Mouse (Mus musculus) T-cell, adult 2 months (primary cell): ENCODE results near the gene Stk26.

Experiments used
- DNase-seq: peaks from one replicate; pipeline ENCODE4 v3.0.0; 2022; ENCODE audit warnings: low spot score

The Stk26 gene

GRCm38 (mm10) chrX:50840847-50841560 lies at the start of gene Stk26:
Gene Stk26, plus strand, starts transcription at chrX:50841047.
- DNase-seq = peak; percentile 84

- no peak for DNase-seq
Observed at GRCm38 (mm10) chrX:50793005-50793680, 47.7 kb upstream of the Stk26 start.

- no peak for DNase-seq
Observed at GRCm38 (mm10) chrX:50797798-50798197, 43.0 kb upstream of the Stk26 start.

DNA sequence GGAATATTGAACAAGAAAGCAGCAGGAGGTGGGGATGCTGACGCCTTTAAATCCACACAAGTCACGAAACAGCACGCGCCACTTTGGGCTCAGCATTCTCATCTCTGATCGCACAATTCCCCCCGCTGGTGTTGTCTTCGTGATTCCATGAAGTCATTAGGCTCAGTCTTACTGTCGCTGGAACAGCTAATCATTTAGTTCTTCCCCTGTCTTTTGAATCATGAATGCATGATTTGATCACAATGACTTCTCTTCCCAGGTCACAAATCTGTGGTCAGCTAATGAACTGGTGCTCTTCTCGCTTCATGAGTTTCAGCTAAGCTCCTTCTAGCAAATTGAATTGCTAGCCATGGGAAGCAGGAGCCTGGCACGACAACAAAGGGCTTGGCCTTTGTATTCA lies 42.3 kb upstream of the Stk26 start:
- DNase-seq = no peak

GRCm38 (mm10) chrX:50799656-50800188 lies 41.1 kb upstream of the Stk26 start:
- DNase-seq = no peak

GRCm38 (mm10) chrX:50805654-50806053 lies 35.2 kb upstream of the Stk26 start:
- DNase-seq = peak; percentile 65

GRCm38 (mm10) chrX:50823856-50824255 lies 17.0 kb upstream of the Stk26 start:
- DNase-seq = no peak

DNA sequence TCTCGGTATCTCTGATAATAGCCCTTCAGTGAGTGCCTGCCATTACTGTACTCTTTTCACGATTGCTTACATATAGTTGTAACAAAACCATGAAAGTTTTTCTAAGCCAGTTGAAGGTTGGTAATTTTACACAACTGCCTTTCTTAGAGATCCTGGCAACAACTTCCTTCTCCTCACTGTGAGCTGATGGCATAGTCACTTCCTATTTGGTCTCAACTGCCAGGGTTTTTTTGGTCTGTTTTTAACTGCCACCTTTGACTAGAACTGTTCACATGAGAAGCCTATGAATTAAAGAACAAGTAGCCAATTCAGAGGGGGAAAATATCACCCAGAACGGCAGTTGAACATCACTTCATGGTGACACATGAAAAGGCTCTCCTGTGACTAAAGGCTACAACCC lies 5.3 kb upstream of the Stk26 start:
- peak; percentile 7 for DNase-seq

- DNase-seq = peak; percentile 81
Observed at GRCm38 (mm10) chrX:50836029-50836691, 4.7 kb upstream of the Stk26 start.

DNA sequence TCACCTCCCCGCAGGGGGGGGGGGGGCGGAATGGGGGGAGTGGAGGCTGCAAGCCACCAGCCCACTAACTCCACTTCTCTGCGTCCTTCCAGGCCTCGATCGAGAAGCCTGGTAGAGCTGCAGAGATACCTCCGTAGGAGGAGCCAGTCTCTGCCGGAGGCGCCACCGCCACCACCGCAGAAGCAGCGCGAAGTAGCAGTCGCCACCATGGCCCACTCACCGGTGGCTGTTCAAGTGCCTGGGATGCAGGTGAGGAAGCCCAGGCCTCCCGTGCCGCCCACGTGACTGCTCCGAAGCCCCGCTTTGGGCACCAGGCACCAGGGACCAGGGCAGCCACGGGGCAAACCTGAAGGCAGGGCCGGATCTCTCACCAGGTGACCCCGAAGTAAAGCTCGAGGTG lies 740 bp downstream of the Stk26 start:
- peak; percentile 64 for DNase-seq

GRCm38 (mm10) chrX:50842046-50842445 lies 1.2 kb downstream of the Stk26 start:
- DNase-seq = peak; percentile 48

GRCm38 (mm10) chrX:50850428-50851184 lies 9.8 kb downstream of the Stk26 start:
- no peak for DNase-seq

- DNase-seq = no peak
Observed at GRCm38 (mm10) chrX:50863771-50864170, 22.9 kb downstream of the Stk26 start.

DNA sequence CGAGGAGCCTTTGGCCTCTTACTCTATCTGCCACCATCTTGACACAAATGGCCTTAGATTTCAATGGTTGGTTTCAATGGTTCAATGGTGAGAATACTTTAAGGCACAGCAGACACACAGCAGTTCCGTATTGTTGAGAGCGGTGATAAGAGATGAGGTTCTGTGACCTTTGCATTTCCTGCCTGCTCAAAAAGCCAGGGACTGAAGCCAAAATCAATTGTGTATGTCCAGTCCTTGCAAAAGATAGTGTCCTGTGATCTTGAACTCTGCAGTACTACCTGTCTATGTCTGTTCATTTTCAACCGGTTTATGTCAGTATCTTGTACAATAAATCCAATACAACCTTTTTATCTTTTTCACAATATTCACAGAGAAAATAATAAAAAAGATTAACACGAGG lies 23.9 kb downstream of the Stk26 start:
- DNase-seq = no peak

DNA sequence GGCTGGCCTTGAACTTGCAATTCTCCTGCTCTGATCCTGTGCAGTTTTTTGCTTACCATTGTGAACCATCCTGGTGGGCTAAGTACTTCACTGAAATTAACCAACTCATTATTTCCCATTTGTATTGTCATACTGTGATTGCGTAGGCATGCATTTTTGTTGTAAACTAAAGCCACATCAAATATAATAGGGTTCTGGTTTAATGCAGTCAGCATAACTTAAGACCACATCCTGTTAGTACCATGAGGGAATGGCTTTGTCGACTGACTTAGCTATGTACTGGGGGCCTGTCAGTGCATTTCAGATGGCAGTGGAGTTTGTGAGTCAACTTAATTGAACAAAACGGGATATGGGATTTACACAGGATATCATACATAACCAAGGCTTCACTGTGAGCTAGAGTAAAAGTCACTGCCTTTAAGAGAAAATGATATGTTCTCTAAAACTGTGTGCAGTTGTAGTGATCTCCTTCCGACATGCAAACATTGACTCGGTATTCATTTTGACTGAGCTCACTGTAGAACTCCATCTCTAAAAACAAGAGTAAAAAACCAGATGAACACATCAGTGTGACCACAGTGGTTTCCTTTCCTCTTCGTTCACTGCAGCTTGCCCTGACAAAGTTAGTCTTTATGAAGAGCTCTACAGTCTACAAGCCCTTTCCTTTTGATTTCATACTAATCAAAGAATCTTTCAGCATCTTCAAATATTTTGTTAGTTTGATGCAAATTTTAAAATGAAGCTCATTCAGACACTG lies 33.6 kb downstream of the Stk26 start:
- peak; percentile 71 for DNase-seq

DNA sequence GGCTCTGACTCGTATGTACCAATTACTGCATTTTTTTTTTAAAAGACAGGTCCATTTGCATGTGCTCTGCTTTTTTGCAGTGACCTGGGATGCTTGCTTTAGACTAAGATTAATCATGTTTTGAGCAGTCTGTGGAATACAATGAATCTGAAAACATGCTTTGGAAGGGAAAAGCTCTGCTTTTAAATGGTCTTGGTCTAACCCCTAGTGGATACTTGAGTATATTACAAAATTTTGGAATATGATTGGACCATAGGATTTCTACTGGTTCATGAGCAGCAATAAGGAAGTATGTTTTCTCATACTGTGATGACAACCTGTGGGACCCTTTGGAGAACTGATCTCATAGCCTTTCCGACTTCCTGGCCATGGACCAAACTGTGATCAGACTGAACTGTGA lies 47.2 kb downstream of the Stk26 start:
- no peak for DNase-seq

DNA sequence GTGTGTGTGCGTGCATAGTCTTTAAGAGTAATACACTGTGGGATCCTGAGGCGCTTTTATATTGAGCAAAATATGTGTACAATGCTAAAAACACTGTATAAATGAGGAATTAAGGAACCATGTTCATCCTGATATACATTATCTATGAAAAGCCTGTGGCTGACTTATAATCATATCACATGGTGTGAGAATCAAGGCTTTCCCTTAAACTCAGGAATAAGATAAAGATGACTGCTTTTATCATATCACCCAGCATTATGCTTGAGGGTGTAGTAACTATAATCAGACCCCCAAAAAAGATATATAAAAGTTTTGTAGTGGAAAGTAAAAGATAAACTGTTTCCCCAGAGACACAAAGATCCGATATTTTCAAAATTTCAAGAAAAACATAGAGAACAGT lies 62.6 kb downstream of the Stk26 start:
- no peak for DNase-seq

GRCm38 (mm10) chrX:50909915-50910314 lies 69.1 kb downstream of the Stk26 start:
- no peak for DNase-seq

- no peak for DNase-seq
Observed at GRCm38 (mm10) chrX:50917389-50917788, 76.5 kb downstream of the Stk26 start.

- no peak for DNase-seq
Observed at GRCm38 (mm10) chrX:50918754-50919153, 77.9 kb downstream of the Stk26 start.

DNA sequence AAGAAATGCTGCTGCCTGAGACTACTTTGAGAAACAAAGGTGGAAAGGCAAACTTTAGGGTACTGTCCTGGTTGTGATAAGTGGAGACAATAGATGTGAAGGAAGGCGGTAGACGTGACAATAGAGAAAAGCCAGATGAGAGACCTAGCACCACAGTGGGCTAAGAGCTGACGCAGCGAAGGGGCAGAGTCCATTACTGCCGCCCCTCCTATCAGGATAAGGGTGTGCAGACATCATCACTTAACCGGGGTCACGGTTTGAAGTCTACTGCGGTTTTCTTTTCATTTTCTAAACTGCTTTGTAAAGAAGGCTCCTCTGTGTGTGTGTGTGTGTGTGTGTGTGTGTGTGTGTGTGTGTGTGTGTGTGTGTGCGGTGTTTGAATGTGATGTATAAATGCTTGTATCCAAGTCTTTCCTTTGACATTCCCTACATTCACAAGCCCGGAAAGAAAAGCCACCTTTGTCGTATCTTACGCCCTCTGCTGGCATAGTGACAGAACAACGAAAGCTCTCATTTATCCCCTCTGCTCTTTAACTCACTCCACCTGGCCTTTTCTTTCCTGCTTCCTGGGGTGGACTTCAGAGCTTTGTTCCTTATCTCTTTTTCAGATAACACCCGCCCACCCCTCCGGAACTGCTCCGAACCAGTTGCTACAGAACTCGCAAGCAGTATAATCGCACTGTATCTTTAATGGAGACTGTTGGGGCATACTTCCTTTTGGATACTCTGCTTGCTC lies 84.0 kb downstream of the Stk26 start:
- DNase-seq = peak; percentile 2
